Mouse (Mus musculus): ENCODE measurements around the gene Jund.

Jund gene

DNA sequence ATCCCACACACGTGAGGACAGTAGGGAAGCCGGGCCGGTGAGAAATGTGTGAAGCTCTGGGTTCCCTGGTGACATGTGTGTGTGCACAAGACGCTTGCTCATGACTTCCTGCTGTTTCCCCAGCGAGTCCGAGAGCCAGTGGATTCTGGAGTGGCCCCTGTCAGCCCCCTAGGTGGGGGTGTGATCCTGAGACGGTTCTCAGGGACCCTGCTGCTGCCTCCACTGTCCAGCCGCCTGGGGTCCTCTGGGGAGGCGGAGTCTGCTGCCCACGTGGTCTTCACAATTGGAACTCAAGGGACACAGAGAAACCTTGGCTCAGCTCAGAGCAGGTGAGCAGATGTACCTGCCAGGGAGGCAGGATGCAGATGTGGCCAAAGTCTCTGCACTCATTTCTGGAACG, 28.0 kb downstream of the Jund start:
- DNase-seq (ENCODE audit: low read depth, low spot score): no peak

DNA sequence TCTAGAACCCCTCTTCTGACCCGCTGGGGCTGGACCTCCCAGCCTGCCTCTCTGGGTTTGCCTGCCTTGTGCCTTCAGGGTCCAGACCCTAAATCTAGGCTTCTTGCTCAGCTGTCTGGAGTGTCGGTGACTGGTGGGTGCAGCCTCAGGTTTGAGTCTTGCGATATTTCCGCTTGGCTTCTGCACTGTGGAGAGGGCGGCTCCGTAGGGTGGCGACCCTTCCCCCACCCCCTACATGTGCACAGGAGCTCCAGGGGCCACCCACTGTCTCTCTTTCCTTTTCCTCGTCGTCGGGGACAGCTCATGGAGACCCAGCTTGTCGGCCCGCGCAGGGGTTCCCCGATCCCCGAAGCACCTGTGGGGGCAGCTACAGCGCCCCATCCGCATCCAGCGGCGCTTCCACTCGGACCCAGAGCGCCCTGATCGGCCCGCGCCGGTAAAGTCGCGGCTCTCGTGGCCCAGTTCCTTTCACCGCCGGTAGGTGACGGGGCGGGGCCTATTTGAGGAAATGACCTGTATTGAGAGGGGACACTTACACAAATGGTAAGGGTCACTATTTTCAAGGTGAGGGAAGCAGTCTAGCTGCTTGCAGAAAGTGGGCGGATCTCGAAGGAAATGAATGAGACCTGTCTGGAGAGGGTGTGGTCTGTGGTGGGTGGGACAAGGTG, 31.2 kb downstream of the Jund start:
- DNase-seq (ENCODE audit: low read depth, low spot score): no peak

DNA sequence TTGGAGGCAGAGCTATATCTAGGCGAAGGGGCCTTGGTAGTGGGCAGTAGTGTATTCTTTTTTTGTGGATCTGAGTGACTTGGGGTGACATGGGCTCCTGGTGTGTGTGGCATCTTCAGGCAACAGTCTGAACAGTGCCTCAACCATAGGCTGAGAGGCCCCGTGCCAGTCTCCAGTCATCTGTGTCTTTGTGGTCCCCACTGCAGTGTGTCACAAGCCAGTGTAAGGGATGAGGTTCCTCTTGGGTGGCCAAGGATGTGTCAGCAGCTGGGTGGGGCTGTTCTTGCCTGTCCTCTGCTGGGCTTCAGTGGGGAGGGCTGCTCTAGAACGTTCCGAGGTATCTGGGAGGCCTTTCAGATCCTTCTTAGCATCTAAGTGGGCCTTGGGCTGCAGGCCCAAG, 32.2 kb downstream of the Jund start:
- DNase-seq (ENCODE audit: low read depth, low spot score): no peak

DNA sequence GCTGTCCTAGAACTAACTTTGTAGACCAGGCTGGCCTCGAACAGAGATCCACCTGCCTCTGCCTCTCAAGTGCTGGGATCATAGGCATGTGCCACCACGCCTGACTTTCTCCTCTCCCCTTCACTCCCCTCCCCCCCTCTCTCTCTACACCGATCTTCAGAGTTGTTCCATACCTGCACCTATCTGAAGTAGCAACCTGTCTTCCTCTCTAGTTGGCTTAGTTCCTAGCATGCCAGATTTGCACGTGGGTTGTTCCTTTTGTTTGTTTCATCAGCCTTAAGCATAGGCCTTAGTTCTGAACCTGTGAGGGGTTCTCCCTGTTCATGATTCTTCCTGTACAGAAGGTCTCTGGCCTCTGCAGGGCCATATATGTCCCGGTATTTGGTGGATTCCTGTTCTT, 39.0 kb downstream of the Jund start:
- no peak for DNase-seq (ENCODE audit: low read depth, low spot score)

DNA sequence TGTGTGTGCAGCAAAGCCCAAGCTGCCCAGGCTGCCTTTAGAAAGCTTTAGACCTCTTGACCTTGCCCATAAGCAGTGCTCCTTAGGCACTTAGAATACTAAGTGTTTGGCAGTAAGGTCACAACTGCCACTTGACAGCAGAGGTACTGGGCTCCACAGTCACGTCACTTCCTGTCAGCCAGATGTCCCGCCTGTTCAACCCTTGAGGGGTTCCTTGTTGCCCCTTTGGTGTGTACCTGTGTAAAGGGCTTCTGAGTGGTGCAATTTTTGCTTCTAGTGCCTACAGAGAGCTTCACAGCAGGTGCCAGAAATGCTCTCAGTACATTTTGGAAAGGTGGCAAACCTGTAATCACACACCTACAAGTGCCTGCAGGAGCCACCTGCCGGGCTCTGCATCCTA, 39.5 kb downstream of the Jund start:
- no peak for DNase-seq (ENCODE audit: low read depth, low spot score)

DNA sequence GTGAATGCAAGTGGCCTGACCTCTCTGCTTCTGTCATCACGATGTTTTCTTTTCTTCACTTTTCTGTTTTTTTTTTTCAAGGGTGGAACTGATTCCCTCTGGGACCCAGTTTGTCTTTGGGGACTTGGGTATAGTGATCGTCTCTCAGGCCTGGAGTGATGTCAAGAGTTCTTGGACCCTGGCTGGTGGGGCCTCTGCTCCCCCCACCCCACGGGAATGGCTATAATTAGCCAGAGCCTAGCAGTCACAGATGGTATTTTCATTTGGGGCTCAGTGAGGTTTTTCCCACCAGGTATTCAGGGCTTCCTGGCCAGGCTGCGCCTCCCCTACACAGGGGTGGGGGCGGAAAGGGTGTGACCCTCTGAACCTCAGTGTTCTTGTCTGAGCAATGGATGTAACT, 42.9 kb downstream of the Jund start:
- DNase-seq (ENCODE audit: low read depth, low spot score): no peak

DNA sequence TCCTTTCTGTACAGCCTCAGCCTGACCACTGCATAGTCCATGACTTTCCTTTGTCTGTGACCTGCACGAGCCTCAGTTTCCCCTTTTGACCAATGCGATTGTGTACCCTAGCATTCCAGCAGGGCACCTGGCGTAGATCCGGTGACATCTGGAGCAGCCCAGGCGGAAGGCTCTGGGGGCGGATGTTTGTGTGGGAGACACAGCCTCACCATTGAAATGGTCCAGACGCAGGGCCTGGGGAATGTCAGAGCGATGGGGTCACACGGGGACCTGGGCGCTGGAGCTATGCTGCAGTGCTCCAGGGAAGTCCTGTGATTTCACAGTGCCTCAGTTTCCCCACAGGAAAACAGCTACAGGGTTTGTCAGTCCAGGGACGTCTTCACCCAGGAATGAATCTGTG, 43.4 kb downstream of the Jund start:
- DNase-seq (ENCODE audit: low read depth, low spot score): no peak

DNA sequence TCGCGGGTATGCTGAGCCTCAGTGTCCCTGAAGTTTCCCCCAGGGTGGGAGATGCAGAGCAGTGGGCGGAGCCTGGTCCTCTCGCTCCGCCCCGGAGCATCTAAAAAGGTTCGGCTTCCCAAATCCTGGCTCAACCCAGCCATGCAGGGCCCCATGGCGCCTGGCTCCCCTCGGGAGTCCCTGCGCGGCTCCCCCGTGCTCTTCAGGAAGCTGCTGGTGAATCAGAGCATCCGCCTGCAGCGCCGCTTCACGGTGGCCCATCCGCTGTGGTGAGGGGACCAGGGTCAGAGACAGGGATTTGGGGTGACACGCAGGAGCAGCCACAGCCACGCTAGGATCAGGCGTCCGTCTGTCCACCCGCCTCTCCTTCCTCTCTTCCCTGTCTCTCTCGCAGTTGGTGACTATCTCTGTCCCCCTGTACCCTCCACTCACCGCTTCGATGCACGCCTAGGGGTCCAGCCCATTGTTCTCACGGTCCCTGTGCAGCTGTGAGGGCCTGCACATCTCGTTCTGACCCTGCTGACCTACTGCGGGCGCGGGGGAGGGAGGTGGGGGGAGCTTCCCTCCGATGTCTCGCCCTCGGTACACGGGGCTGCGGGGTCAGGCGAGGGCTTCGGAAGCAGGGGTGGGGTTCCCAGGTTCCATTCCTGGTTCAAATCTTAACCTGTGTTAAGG, 44.4 kb downstream of the Jund start:
- no peak for DNase-seq (ENCODE audit: low read depth, low spot score)

DNA sequence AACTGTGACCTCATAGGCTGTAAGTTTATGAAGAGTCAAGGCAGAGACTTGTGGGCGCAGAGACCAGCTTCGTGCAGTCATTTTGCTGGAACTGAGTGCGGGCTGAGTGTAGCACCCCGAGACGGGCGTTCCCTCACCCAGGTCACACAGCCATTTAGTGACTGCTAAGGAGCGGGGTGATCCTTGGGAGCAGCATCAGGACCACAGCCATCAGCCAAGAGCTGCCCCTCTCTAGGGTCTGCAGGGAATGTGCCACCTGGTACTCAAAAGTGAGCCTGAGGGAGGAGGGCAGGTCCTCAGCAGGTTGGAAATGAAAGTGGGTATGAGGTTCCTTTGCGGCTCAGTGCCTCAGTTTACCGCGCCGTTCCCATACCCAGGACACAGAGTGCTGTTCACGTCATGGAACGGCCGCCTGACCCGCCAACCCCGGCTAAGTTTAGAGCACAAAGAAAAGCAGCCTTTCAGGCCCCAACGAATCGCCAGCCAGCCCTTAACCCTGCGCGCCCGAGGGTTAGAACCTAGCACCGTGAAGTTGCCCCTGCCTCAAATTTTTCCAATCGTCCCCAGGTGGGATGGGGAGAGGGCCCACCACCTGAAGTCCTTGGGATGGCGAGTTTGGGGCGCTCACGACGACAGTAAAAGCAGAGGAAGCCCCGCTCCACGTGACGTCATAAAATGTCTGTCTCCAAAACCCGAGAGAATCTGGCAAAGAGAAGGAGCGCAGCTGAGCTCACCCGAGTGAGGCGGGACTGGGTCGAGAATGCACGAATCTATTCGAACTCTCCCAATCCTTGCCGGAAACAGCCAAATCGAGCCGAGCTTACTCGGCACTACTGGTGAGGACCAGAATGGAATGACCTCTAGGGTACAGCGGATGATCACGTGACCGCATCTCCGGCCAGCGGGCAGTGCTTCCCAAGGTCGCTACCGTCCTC, 45.2 kb downstream of the Jund start:
- no peak for DNase-seq (ENCODE audit: low read depth, low spot score)

DNA sequence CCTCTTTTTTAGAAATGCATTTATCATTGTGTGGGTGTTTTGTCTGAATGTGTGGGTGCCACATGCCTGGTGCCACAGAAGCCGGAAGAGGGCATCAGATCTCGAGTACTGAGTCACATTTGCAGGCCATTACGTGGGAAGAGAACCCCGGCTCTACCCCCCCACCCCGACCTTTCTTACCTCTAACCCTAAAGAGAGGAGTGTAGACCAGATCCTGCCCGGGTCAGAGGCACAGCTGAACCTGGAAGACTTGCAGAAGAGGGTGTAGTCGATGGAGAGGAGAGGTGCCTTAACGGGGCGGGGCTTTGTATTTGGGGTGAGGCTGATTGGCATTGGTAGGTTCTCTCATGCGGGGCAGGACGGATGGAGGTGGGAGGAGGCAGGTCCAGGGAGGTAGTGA, 46.1 kb downstream of the Jund start:
- no peak for DNase-seq (ENCODE audit: low read depth, low spot score)

DNA sequence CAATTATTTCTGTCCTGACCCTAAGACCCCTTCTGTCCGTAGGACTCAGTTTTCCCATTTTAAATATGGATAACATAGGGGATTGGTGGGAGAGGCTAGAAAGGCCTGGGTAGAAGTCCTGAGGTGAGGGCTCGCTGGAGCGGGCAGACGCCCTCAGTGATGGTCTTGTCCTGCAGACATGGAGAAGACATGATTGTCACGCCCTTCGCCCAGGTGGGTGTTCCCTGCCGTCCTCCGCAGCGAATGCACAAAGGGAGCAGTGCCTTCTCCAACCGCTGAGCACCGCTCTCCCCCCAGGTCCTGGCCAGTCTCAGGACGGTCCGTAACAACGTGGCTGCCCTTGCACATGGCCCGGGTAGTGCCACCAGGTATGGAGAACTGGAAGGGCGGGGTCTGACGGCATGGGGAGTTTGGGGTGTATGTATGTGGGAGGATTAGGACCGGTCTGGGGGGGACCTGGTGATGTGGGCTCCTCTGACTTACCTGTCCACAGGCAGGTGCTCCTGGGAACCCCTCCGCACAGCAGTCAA, 47.0 kb downstream of the Jund start:
- no peak for DNase-seq (ENCODE audit: low read depth, low spot score)

DNA sequence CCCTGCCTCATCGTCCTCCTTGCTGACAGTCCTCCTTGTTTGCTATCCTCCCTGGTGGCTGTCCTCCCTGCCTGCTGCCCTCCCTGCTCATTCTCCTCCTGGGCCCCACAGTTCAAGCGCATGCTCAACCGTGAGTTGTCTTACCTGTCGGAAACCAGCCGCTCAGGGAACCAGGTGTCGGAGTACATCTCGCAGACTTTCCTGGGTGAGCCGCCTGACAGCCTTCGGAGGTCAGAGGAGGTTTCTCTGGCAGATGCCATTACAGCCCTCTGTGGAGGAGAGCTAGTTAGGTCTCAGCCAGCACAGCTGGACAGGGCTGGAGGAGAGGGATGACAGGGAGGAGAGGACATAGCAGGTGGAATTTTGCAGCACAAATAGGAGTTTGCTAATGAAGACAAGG, 47.9 kb downstream of the Jund start:
- DNase-seq (ENCODE audit: low read depth, low spot score): no peak

DNA sequence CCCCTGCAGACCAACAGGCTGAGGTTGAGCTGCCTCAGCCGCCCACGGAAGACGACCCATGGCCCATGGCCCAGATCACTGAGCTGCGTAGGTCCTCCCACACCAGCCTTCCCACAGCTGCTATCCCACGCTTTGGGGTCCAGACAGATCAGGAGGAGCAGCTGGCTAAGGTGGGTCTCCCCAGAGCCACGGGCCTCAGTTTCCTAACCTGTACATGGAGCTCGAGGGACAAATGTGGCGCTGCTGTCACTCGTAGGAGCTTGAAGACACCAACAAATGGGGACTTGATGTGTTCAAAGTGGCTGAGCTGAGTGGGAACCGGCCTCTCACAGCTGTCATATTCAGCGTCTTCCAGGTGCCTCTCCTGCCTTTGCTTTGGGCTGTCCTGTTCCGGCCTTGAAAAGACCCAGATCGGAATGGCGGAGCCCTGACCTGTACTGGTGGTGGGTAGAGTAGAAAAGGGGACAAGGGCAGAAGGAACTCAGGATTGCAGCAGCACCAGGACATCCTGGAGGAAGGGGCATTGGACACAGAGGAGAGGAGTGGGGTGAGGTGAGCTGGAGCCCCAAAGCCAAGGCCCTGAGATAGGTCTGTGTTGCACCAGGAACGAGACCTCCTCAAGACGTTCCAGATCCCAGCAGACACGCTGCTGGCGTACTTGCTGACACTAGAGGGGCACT, 48.6 kb downstream of the Jund start:
- no peak for DNase-seq (ENCODE audit: low read depth, low spot score)

DNA sequence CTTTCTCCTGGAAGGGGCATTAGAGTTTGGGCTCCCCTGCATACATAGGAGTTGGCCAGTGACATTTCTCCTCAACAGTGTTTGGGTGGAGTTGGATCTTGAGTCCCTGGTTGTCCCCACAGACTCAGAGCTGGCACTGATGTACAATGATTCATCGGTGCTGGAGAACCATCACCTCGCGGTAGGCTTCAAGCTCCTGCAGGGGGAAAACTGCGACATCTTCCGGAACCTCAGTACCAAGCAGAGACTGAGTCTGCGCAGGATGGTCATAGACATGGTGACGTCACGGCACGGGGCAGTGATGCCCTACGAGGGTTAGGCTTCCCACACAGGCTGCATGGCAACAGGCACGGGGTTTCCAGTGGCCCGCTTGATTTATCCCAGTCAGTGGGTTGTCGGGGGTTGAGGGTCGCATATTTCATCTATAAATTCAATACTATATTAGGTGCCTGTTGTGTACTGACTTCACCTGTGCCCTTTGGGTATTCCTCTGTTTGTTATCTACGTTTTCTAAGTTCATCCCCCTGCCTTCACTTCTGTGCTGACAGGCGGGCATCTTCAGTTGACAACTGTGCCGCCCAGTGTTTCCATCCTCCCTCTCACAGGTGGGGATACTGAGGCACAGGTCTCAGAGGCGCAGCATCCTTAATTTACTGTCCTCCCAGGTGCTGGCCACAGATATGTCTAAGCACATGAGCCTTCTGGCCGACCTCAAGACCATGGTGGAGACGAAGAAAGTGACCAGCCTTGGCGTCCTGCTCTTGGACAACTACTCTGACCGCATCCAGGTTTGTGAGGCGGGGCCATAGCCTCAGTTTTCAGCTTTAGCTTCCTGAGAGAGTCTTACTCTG, 49.7 kb downstream of the Jund start:
- no peak for DNase-seq (ENCODE audit: low read depth, low spot score)

DNA sequence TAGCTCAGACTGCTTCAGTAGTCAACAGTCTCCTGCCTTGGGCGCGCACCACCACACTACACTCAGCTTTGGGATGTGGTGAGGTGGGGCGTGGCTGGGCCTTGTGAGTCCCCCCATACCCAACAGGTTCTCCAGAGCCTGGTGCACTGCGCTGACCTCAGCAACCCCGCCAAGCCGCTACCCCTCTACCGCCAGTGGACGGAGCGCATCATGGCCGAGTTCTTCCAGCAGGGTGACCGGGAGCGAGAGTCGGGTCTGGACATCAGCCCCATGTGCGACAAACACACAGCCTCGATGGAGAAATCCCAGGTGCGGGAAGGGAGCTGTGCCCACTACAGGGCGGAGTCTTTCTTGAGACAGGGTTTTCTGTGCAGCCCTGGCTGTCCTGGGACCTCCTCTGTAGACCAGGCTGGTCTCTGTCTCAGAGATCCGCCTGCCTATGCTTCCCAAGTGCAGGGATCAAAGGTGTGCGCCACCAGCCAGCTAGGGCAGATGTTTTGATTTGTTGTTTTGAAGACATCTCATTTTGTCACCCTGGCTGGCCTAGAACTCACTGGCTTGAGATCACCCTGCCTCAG, 50.4 kb downstream of the Jund start:
- DNase-seq (ENCODE audit: low read depth, low spot score): no peak
